In the genomic region with DNA sequence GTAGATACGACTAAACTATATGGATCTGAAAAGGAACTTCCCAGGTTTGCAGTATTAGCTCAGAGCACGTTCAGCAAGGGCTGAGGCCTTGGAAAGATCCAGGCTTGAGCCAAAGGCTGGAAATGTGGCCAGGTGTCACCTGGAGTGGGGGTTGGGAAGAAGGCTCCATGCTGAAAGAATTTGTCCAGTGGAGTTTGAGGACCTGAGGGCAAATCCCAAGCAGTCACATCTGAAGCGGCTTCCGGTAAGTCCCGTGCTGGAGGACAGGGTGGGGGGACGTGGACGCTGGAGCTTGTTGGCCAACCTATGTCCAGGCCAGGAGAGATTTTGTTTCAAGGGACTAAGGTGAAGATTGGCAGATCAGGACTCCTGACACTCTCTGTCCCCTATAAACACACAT, we compare ENCODE assay signal across 27 mouse cellular contexts. TPM values are rescaled to one million over a fixed set of nuclear protein-coding genes. Genes with fewer than 3 reads are reported as not detected.
DNase-seq lines count a peak whose midpoint lies in the region; ATAC-seq and TF ChIP-seq lines count a peak whose summit lies in the region.
"Had no signal": no experiment of that assay in that cellular context is flagged by ENCODE, and none has a peak within 500 bp of the region (broad histone marks: within the 10 kb centered on the region; RNA-seq: fewer than 3 reads in every experiment).

No protein-coding gene starts in this region.

- H3K9ac ChIP-seq in intestine, postnatal 0 days (ENCODE audit: low read depth, low read length), result no peak overlapping the region
- no peak overlapping the region for H3K9ac ChIP-seq in kidney, embryonic 16.5 days (replicated peaks; ENCODE audit: low read length)
- H3K9ac ChIP-seq: embryonic facial prominence, embryonic 13.5 days; forebrain, postnatal 0 days; limb, embryonic 12.5 days; lung, embryonic 15.5 days; midbrain, embryonic 15.5 days; stomach, embryonic 15.5 days had no signal

- peak overlapping the region; percentile 86 for H3K27ac ChIP-seq in kidney, adult 2 months (ENCODE audit: insufficient read depth, low read depth, low read length)
- peak overlapping the region; percentile 86 for H3K27ac ChIP-seq in intestine, postnatal 0 days (ENCODE audit: low read depth, low read length)
- H3K27ac ChIP-seq in kidney, embryonic 16.5 days (ENCODE audit: low read length), result peak overlapping the region; percentile 49
- H3K27ac ChIP-seq: embryonic facial prominence, embryonic 13.5 days; forebrain, embryonic 10.5 days; limb, embryonic 12.5 days; midbrain, embryonic 10.5 days; midbrain, embryonic 15.5 days; neural tube, embryonic 15.5 days; stomach, embryonic 15.5 days had no signal

- peaks cover 43% of the 10 kb centered on the region for H3K4me1 ChIP-seq in kidney, adult 2 months (ENCODE audit: control insufficient read depth, insufficient read depth, low read length)
- peaks cover 15% of the 10 kb centered on the region for H3K4me1 ChIP-seq in intestine, postnatal 0 days (replicated peaks; ENCODE audit: control insufficient read depth, insufficient read depth, low read length)
- H3K4me1 ChIP-seq in kidney, embryonic 16.5 days (ENCODE audit: insufficient read depth, low read length), result peaks cover 21% of the 10 kb centered on the region

- no peak overlapping the region; the same call in 1 of the 2 replicates for H3K4me3 ChIP-seq in kidney, adult 2 months (ENCODE audit: insufficient read depth, low read depth, low read length)
- H3K4me3 ChIP-seq in intestine, postnatal 0 days (ENCODE audit: low read depth, low read length), result no peak overlapping the region
- H3K4me3 ChIP-seq in kidney, embryonic 16.5 days (ENCODE audit: low read length), result no peak overlapping the region
- H3K4me3 ChIP-seq: embryonic facial prominence, embryonic 13.5 days; forebrain, embryonic 10.5 days; hindbrain, embryonic 13.5 days; limb, embryonic 12.5 days; lung, embryonic 15.5 days; midbrain, embryonic 10.5 days; midbrain, embryonic 15.5 days; neural tube, embryonic 15.5 days; stomach, embryonic 15.5 days had no signal

- no peaks in the 10 kb centered on the region for H3K36me3 ChIP-seq in kidney, adult 2 months (ENCODE audit: control insufficient read depth, insufficient read depth, low read length)
- H3K36me3 ChIP-seq in intestine, postnatal 0 days (ENCODE audit: control insufficient read depth, insufficient read depth), result peaks cover 13% of the 10 kb centered on the region
- peaks cover 20% of the 10 kb centered on the region for H3K36me3 ChIP-seq in kidney, embryonic 16.5 days (ENCODE audit: insufficient read depth, low read length)

- H3K9me3 ChIP-seq in intestine, postnatal 0 days (ENCODE audit: control insufficient read depth), result 0 out of 2 replicates have a peak, but pooled peaks cover 2% of the 10 kb centered on the region
- peaks cover 18% of the 10 kb centered on the region for H3K9me3 ChIP-seq in kidney, embryonic 16.5 days (ENCODE audit: low read length)
- H3K9me3 ChIP-seq: lung, embryonic 15.5 days; midbrain, embryonic 15.5 days; neural tube, embryonic 15.5 days; stomach, embryonic 15.5 days had no signal

- no peak overlapping the region for H3K4me2 ChIP-seq in intestine, postnatal 0 days (replicated peaks; ENCODE audit: low read depth)
- no peak overlapping the region for H3K4me2 ChIP-seq in kidney, embryonic 16.5 days (replicated peaks; ENCODE audit: low read depth, low read length)
- H3K4me2 ChIP-seq: embryonic facial prominence, embryonic 13.5 days; heart, embryonic 11.5 days; hindbrain, embryonic 13.5 days; limb, embryonic 12.5 days; lung, embryonic 15.5 days; midbrain, embryonic 15.5 days had no signal

- DNase-seq in kidney, adult 2 months, result peak; percentile 48
- DNase-seq in kidney, postnatal 10 days, result no peak
- no peak for DNase-seq in left cerebral cortex, postnatal 36 days (ENCODE audit: low spot score in 2 of 2)
- DNase-seq: adrenal gland, postnatal 25 days; B cell, adult 2 months; cerebellum, adult 11-12 months; cerebellum, adult 9-11 months; forebrain, postnatal 0 days; gastrocnemius, postnatal 14 days; heart, postnatal 4 days; retina, postnatal 1 day; right cerebral cortex, postnatal 14 days; thymus, adult 18-20 months; thymus, postnatal 36 days had no signal

- TF ChIP-seq CTCF in kidney, adult 2 months (conservative IDR thresholded peaks at IDR 0.05; ENCODE audit: insufficient read depth, insufficient read length, low read depth, low read length), result no peak
- no peak for TF ChIP-seq CTCF in intestine, postnatal 0 days (IDR thresholded peaks at IDR 0.05; ENCODE audit: low read depth)

- intact Hi-C loops in left cerebral cortex, postnatal 36 days (cut with DNase I), result no loop called here

- 59% methylated on average over 7 of the region's 7 CpGs for WGBS in kidney, adult 2 months
- 85% methylated on average over 7 of the region's 7 CpGs for WGBS in intestine, postnatal 0 days
- 81% methylated on average over 7 of the region's 7 CpGs for WGBS in kidney, embryonic 16.5 days

- H3K27me3 ChIP-seq in kidney, adult 2 months (replicated peaks; ENCODE audit: control insufficient read depth, insufficient read depth, low read length), result no peaks in the 10 kb centered on the region
- H3K27me3 ChIP-seq in intestine, postnatal 0 days (replicated peaks; ENCODE audit: control insufficient read depth, insufficient read depth, low read length), result no peaks in the 10 kb centered on the region
- H3K27me3 ChIP-seq in kidney, embryonic 16.5 days (ENCODE audit: insufficient read depth, low read length), result no peaks in the 10 kb centered on the region
- H3K27me3 ChIP-seq: embryonic facial prominence, embryonic 13.5 days; hindbrain, embryonic 13.5 days; limb, embryonic 12.5 days; lung, embryonic 15.5 days; midbrain, embryonic 15.5 days; neural tube, embryonic 15.5 days; stomach, embryonic 15.5 days had no signal

- ATAC-seq in intestine, postnatal 0 days, result no peak
- ATAC-seq in kidney, embryonic 16.5 days (ENCODE audit: low FRiP score, low TSS enrichment), result no peak
- ATAC-seq in frontal cortex, adult (ENCODE audit: low TSS enrichment), result no peak
- ATAC-seq: forebrain, postnatal 0 days; midbrain, embryonic 15.5 days had no signal

- no peak for TF ChIP-seq POLR2A in kidney, adult 2 months (IDR thresholded peaks at IDR 0.05; ENCODE audit: low read depth, low read length)

RNA-seq across cellular contexts. Expression of gene Tmem185b, which starts 2.1 kb away (rescaled TPM):
- 27.1 and 37.2 TPM in 2 replicates for polyA plus RNA-seq in kidney, adult 2 months (2012; rRNA removed)
- polyA plus RNA-seq in intestine, postnatal 0 days (2015; fragmentation: Nextera tagmentation; extraction: Ambion mirVana), result 21.6 and 25.1 TPM in 2 replicates
- polyA plus RNA-seq in kidney, embryonic 16.5 days (2015; fragmentation: Nextera tagmentation; extraction: Ambion mirVana), result 32.9 and 33.1 TPM in 2 replicates
- total RNA-seq in left cerebral cortex, postnatal 36 days (2021), result 10 to 100 TPM; 14.8 to 16.2 TPM

RNA-seq across cellular contexts. Expression of gene Ralb, which starts 19.2 kb away (rescaled TPM):
- polyA plus RNA-seq in kidney, adult 2 months (2012; rRNA removed), result 49.8 and 54.6 TPM in 2 replicates
- 145 and 152 TPM in 2 replicates for polyA plus RNA-seq in intestine, postnatal 0 days (2015; fragmentation: Nextera tagmentation; extraction: Ambion mirVana)
- 167 and 174 TPM in 2 replicates for polyA plus RNA-seq in kidney, embryonic 16.5 days (2015; fragmentation: Nextera tagmentation; extraction: Ambion mirVana)
- total RNA-seq in left cerebral cortex, postnatal 36 days (2021), result 10 to 100 TPM; 22.2 to 22.6 TPM
